Mouse (Mus musculus): ENCODE data around the gene Eif4a2.
"Not testable (repeated sequence)": the region's sequence is repeated elsewhere in the genome, so short reads cannot be mapped to it uniquely, and the experiment has no call there.

Gene Eif4a2

GRCm38 (mm10) chr16:23107231-23107942 lies at the start of gene Eif4a2:
Gene Eif4a2 (plus strand): TSS chr16:23107444.
- DNase-seq = peak; percentile 94

- not testable (repeated sequence) for DNase-seq
Measured at GRCm38 (mm10) chr16:23057668-23058447, 49.4 kb upstream of the Eif4a2 start, which contains the start of gene Kng1. Gene Kng1 (plus strand): TSS chr16:23057865.

- not testable (repeated sequence) for DNase-seq
Measured at GRCm38 (mm10) chr16:23059630-23060029, 47.6 kb upstream of the Eif4a2 start.

GRCm38 (mm10) chr16:23060781-23061325 lies 46.4 kb upstream of the Eif4a2 start:
- DNase-seq = not testable (repeated sequence)

GRCm38 (mm10) chr16:23077516-23077915 lies 29.7 kb upstream of the Eif4a2 start:
- not testable (repeated sequence) for DNase-seq

GRCm38 (mm10) chr16:23087159-23087558 lies 20.1 kb upstream of the Eif4a2 start:
- not testable (repeated sequence) for DNase-seq

- DNase-seq = not testable (repeated sequence)
Measured at GRCm38 (mm10) chr16:23087712-23088111, 19.5 kb upstream of the Eif4a2 start.

- not testable (repeated sequence) for DNase-seq
Measured at GRCm38 (mm10) chr16:23088491-23088890, 18.8 kb upstream of the Eif4a2 start.

- not testable (repeated sequence) for DNase-seq
Measured at GRCm38 (mm10) chr16:23091345-23091744, 15.9 kb upstream of the Eif4a2 start.

- peak in 1 of 2 experiments; percentile 24 for DNase-seq
Measured at GRCm38 (mm10) chr16:23093321-23093953, 13.8 kb upstream of the Eif4a2 start.

GRCm38 (mm10) chr16:23094136-23094535 lies 13.1 kb upstream of the Eif4a2 start:
- DNase-seq = no peak

- not testable (repeated sequence) for DNase-seq
Measured at GRCm38 (mm10) chr16:23095581-23095980, 11.7 kb upstream of the Eif4a2 start.

- not testable (repeated sequence) for DNase-seq
Measured at GRCm38 (mm10) chr16:23096886-23097285, 10.4 kb upstream of the Eif4a2 start.

GRCm38 (mm10) chr16:23097290-23098104 lies 9.7 kb upstream of the Eif4a2 start:
- not testable (repeated sequence) for DNase-seq

- not testable (repeated sequence) for DNase-seq
Measured at GRCm38 (mm10) chr16:23098105-23098452, 9.2 kb upstream of the Eif4a2 start.

GRCm38 (mm10) chr16:23099632-23100031 lies 7.6 kb upstream of the Eif4a2 start:
- DNase-seq = no peak

GRCm38 (mm10) chr16:23100099-23100575 lies 7.1 kb upstream of the Eif4a2 start:
- no peak for DNase-seq

GRCm38 (mm10) chr16:23100613-23101012 lies 6.6 kb upstream of the Eif4a2 start:
- DNase-seq = no peak

- no peak for DNase-seq
Measured at GRCm38 (mm10) chr16:23102340-23103037, 4.8 kb upstream of the Eif4a2 start.

GRCm38 (mm10) chr16:23103038-23103745 lies 4.1 kb upstream of the Eif4a2 start:
- DNase-seq = no peak

- no peak for DNase-seq
Measured at GRCm38 (mm10) chr16:23103841-23104240, 3.4 kb upstream of the Eif4a2 start.

All from cerebellum, postnatal 36 days (tissue).